Mouse (Mus musculus) bone marrow, adult 2 months (tissue): ENCODE data around the gene Naxd.

ENCODE experiments used
- CTCF ChIP-seq: fragments of 200-500 bp; IDR thresholded peaks from 2 replicates; pipeline ENCODE4 v1.5.1; 2011; ENCODE audit warnings: low read length, control low read depth; ENCODE audit not compliant: control insufficient read depth, insufficient read depth
- POLR2A ChIP-seq: fragments of 200-500 bp; IDR thresholded peaks from 2 replicates; pipeline ENCODE4 v1.6.1; 2011; ENCODE audit warnings: low read depth, mild to moderate bottlenecking, control low read depth, low read length, borderline replicate concordance; ENCODE audit not compliant: control insufficient read depth

DNA sequence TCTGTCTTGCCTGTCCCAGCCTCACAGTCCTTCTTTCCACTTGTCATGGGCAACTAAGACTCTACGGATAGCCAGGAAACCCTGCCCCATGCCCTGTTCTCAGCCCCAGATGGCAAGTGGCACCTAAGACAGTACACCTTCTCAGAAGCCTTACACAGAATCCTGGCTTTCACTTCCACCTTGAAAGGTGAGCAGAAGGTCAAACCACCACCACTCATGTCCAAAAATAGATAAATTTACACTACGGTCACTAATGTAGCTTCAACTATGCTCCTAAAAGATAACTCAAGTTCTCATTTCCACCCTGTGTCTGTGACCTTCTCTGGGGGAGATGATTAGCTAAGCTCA is 33.8 kb upstream of the Naxd start:
- no peak for TF ChIP-seq POLR2A
- TF ChIP-seq CTCF, result no peak
